Mouse (Mus musculus) WW6 (cell line): Measurements from ENCODE around the gene Lmna.

Source experiments
- DNase-seq: peaks from one replicate; pipeline ENCODE4 v3.0.0-alpha.2; 2013; ENCODE audit warnings: low read depth, low spot score

The Lmna gene

DNA sequence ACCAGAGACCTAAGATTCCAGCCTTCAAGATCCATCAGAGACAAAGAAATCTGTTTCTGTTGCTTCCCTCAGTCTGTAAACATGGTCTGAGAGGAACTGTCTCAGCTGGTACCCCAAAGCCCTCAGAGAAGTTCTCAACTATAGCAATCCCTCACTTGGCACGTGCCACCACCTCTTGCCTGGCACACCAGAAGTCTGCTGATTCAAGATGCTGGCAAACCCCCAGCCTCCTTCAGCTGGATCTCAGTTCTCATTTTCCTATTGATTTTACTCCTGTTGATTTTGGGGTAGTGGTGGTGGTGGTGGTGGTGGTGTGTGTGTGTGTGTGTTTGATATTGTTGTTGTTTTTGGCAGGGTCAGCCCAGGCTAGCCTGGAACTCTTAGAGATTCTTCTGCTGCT lies 36.2 kb downstream of the Lmna start:
- DNase-seq, result no peak

DNA sequence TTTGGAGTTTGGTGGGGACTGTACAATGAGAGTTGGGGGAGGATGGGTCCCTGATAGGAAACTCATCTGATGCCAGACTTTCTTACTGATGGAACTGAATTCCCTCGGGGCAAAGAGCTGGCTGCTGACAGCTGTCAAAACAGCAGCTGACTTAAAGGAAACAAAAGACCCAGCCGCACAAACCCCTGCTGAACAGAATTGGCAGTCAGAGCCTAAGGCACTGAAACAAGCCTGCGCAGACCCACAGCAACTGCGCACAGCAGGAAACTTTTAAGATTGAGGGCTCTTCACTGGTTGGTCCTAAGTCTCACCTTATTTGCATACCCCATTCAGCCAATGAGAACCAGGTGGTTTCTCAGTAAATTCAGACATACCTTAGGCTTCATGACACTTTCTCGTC lies 36.7 kb downstream of the Lmna start:
- no peak for DNase-seq

DNA sequence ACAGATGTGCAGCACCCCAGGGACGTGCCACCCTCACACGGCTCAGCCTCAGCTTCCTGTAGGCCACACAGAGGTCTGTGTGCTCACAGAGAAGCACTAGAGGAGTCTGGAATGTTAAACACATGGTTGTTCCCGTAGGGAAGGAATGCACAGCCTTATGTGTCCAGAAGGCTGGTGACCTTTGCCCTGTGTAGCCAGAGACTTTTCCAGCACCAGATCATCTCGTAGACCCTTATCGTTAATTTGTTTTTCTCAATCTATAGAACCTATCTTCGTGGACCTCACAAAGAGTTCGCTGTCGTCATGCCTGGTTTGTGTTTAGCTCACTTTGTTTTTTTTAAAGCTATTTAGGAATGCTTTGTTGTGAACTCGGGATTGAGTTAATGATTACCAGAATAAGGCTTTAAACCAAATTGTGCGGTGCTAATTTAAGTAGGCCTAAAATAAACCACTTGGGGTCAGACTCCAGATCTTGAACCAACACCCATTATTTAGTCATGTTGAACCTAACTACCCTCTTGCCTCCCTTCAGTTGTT lies 38.7 kb downstream of the Lmna start:
- no peak for DNase-seq

DNA sequence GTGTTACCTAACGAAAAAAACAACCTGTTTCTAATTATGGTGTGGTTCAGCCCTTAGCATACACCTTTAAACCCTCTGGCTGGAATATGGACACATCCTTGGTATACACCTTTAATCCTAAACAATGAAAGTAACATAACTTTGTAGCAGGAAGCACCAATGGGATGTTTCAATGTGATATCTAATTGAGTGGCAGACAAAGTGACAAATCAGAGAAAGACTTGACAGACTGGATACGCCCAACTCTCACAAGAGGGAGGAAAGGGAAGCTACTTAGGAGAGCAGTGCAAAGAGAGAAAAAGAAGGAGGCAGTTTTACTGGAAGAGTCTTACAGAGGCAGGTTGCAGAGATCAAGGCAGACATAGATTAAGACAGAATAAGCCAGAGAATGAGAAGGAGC lies 40.3 kb downstream of the Lmna start:
- DNase-seq, result no peak

DNA sequence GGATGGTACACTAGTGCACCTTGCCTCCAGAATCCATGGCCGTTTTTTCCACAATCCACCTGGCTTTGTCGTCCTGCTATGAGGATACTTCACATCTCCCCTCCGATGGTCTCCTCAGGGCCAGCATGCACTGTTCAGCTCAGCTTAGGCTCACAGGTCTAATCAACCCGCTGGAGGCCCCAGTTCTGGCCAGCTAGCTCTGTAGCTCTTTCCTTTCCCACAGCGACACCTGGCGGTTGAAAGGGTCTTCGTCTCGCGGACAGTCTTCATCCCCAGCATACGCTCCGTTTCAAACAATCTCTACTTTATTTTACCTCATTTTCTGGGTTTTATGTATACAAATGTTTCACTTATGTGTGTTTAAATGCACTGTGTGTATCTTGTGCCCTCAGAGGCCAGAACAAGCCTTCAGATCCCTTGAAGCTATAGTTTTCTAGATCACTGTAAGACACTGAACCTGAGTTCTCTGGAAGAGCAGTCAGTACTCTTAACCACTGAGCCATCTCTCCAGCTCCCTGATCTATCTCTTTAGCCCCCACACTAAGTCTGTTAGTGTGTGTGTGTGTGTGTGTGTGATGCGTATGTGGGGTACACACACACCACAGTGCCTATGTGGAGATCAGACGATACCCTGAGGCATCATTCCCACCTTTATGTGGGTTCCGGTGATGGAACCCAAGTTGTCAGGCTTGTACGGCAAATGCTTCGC lies 42.5 kb downstream of the Lmna start:
- DNase-seq, result no peak

DNA sequence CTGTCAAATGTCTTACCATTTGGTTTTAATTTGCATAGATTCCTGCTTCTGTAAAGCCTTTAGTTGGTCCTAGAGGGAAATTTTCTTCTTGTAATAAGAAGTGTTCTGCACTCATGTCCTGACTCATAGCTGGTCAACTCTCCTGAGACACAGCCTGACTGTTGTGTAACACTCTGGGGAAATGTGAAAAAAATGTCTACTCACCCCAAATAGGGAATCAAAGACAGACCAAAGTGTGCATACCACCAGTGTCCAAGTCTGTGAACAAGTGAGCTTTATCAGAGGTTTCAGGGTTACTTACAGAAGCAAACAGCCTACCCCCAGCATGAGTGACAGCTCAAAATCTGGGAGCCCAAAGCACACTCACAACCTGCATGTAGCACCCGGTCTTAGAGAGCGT lies 44.6 kb downstream of the Lmna start:
- DNase-seq, result no peak

DNA sequence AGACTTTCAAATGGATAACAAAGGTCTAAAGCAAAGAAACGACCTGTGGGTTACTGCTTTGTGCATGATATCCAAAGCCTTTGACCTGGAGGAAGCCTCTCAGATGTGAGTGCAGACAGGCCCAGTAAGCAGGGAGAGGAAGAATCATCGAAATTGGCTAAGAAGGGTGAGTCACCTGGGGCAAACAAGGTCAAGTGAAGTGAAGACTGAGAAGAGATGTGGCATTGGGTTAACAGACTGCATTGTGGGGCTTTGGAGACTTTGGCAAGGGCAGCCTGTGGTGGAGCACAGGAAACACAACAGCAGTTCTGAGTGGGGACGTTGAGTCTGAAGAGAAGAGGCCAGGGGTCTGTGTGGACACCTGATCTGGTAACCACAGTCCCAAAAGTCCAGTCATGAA lies 45.3 kb downstream of the Lmna start:
- DNase-seq, result no peak

DNA sequence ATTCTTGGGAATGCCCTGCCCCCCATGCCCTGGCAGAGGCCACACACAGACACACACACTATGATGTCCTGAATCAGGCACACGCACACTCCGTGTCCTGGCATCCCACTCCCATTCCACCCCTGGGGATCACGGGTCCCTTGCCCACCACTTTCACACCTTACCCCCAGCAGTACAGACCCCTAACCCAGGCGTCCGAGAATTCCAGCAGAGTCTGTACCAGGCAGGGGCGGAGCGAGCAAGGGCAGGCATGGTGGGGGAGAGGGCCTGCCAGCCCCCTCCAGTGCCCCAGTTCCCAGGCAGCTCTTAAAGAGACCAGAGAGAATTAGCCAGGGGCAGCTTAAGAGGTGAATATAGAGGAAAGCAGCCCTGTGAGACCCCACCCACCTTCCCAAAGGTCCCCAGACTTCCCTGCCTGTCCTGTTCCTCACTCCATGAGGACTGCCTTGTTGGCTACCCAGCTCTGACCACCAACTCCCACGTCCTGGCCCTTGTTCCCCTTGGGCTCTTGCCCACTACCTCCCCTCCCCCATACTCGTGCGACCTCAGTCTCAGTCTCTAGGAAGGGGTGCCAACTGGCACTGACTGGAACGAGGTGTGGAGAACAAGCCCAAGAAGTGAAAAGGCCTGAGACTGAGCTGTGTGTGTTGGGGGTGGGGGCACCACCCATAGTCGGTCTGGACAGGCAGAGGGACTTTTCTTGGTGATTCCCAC lies 48.6 kb downstream of the Lmna start, which contains the start of gene Sema4a:
Gene Sema4a (minus strand): TSS at position 200 of the 714 bp plus-strand sequence.
- no peak for DNase-seq

DNA sequence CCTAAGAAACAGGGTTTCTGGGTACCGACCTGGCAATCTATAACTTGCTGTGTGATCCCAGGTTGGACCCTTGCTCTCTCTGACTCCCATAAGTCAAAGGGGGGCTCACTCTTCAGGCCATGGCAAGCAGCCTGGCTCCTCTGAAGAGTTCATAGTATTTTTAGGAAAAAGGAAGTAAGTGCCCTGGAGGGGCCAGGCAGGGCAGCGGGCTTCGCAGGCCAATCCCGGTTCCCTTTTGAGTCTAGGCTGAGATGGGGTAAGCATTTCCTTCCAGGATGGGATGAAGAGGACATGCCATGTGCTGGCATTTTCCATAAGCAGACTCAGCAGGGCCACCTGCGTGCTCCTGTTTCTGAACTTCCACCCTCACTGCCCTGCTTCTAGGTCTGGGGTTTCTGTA lies 49.7 kb downstream of the Lmna start:
- no peak for DNase-seq

DNA sequence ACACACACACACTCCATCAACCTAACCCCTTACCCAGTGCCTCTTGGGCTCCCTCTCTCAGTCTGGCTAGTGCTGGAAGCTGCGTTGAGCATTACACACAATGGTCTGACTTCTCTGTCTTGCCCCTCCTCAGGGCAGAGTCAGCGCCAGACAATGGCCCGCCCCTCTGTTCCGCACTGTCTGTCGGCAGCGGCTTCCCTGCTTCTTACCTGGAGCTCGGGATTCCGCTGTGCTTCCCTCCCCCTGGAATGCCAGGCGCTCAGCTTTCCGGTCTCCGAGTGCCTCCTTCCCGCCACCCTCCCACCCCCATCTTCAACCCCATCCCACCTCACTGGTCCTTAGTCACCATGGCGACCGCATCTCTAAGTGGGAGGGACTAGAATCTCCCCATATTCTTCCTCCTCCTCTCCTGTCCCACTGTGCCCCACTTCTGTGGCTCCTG lies 51.0 kb downstream of the Lmna start:
- DNase-seq, result no peak

DNA sequence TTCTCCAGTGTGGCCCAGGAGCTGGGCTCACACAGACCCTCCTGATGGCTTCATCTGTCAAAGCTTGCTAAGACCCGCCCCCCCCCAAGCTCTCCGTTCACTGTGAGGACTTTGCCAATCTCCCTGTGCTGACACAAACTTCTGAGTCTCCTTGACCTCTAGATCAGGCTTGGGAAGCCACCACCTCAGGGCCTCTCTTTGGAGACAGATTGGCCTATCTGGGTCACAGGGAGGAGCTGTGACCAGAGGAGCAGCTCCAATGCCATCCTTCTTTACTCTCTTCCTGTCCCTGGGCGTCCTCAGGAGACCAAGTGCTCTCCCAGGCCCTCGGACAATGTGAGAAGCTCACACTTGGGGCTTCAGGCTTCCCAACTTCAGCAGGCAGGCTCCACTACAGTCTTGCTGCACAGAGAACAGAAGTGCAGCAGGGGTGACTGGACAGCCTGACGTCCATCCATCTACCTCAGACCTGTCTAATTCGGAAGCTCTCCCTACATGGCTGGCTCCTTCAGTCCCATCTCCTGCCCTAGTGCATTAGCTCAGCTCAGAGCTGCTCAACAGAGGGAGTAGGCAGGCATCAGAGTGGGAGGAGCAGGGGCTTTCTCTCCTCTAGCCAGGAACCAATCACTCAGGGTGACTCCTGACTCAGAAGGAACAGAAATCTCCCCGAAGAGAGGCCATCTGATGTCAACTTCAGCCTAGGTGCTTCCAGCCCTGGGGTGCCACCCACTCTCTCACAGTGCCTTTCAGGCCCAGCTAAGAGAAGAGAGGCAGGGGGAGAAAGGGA lies 52.8 kb downstream of the Lmna start:
- no peak for DNase-seq

DNA sequence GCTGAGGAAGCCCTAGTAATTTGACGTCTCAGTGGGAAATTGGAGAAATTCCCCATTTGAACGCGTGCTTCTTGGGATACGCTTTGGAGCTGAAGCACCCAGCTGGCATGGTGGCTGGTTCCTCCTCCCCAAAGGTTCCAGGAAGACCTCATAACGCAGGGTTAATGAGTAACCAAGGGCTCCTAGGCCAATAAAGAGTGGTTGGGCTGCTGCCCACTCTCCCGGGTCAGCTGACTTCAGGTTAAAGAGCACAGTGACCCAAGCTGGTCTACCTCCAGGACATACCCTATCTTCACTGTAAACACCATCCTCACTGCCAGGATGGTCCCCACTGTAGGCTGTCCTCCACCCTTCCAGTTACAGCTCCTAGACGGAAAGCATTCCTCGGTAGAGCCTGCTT lies 53.4 kb downstream of the Lmna start:
- no peak for DNase-seq

DNA sequence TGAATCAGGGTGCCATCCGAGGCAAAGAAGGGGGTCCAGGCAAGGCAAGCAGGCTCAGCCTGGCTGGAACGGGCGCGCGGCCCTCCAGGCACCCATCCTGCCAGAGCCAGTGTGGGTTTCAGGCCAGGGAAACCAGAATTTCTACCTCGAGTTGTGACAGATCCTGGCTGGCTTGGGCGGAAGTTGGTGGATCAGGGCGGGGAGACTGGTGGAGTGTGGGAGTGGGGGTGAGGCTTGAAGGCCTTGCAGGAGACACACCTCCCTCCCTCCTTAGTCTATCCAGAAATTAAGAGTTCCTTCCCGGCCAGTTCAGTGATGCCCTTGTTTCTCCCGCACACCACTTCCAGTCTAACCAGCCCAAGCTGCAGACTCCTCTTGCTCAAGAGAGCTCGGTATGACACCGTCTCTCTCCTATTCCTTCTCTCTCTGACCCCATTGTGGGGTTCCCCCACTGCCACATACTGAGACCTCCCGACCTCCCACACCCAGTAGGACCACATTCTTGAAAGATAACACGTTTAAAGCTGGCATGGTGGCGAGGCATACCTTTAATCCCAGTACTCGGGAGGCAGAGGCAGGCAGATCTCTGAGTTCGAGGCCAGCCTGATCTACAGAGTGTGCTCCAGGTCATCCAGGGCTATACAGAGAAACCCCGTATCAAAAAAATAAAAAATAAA lies 54.0 kb downstream of the Lmna start:
- no peak for DNase-seq

DNA sequence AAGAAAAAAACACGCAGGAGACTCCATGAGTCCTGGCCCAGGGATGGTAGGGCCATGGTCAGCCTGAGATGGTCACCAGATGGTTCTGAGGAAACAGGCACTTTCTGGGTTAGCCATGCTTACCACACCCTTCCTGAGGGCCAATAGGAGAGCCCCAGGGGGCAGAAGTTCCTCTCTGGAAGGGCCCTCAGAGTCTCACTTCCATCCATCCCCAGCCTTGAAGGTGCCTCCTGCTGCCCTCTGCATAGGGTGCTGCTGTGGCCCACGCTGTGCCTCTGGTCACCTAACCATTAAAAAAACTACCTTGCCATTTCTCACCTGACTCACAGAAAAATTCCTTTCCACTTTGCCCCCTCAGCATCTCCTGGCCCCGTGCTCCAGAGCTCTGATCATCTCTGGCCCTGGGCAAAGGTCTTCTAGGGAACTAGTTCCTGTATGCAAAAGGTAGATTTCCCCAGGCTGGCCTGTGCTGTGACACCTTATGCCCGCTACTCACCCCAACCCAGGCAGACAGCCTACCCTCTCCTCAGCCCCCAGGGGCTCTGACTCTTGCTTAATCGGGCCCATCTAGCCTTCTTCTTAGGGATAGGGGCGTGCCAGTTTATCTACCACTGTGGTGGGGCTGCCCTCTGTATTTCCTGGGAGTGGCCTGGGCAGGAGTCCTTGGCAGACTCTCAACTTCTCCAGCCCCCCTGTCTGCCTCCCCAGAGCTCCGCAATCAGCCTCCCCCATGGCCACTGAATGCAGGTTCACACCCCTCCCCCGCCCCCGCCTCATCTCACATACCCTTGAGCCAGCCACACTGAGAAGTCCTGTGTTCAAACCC lies 54.8 kb downstream of the Lmna start:
- DNase-seq, result no peak

DNA sequence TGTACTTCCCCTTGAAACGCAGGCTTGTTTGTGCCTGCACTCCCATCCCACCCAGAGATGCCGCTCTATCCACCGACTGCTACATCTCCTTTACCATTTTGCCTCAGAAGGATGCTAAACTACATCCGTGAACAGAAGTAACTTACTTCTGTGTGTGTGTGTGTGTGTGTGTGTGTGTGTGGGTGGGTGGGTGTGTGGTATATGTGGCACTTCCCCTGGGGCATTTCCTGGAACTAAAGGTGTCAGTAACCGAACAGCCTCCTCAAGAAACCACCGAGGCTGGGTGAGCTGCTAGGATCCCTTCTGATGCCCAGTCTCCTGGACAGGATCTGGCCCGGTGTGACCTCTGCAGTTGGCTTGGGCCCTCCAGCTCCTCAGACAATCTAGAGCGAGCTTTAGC lies 55.8 kb downstream of the Lmna start:
- no peak for DNase-seq

DNA sequence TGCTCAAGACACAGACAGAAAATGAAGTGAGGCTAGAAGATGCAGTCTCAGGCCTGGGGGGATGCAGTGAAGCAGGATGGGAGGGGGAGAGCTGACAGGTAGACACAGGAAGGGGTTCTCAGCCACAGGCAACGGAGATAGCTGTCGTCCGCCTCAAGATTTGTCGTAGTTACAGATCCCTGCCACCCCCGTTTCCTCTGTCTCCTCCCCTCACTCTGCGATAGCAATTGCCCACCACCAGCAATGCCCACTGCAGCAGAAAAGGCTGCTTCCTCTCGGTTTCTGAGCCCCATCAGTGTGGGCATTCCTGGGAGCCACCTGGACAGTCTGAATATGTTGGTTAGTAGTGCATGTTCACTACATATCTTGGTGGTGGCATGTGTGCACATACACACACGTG lies 56.4 kb downstream of the Lmna start:
- DNase-seq, result no peak

DNA sequence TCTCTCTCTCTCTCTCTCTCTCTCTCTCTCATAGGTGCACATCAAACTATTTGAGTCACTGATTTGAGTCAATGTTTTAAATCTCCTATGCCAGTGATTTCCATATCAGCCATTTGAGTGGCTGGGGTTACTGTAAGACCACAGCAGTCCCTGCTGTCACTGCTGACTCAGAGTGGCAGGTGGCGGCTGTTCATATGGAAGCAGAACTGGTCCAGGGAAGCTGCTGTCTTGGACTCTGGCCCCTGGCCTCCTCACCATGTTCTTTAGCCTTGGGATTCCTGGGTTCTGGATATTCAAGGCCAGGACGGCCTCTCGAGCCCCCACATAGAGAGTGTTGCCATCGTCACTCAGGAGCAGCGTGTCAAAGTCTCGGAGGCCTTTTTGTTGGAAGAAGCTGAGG lies 57.0 kb downstream of the Lmna start:
- no peak for DNase-seq

DNA sequence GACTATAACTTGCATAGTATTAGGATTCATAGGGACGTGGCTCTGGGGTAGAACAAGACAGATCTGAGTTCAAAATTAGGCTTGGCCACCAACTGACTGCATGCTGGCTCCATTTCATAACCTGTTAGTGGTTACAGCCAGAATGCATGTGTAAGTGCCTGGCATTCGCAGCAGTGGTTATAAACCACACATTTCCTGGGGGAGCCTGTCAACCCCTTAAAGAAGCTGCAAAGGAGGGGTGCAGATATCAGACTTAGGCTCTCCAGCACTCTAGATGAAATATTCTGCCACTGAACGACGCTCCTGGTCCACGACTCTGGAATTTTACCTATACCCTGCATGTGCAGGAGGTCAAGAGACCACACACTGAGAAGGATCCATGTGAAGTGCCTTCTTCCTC lies 57.5 kb downstream of the Lmna start:
- no peak for DNase-seq

DNA sequence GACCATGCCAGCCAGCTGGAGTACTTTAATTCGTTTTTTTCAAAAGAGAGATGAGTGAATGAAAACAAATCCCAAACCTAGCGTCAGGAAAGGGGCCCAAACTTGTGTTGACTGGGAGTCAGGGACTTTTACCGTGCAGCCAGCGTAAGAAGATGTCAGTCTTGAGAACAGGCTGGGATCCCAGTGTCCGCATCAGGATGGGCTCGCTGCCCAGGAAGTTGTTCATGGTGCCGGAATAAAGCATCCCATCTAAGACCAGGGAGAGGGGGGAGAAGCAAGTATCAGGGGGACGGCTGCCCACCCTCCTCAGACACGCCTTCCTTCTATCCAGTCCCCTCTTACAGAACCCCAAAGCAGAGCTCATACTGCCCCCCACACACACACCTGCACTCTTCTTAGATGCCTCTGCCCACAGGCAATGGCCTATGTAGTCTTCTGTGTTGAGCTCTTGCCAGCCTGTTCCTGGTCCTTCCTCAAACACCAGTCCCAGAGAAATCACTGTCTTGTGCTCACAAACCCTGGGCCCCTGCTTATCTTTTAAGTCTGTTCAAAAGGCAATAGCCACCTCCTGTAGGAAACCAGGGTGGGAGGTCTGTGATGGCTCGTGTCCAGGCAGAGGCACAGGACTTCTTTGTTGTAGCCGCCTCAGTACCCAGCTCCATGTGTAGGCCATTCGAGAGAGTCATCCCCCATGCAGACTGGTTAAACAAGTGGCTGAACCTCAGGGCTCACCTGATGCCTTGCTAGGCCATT lies 59.2 kb downstream of the Lmna start:
- DNase-seq, result no peak

DNA sequence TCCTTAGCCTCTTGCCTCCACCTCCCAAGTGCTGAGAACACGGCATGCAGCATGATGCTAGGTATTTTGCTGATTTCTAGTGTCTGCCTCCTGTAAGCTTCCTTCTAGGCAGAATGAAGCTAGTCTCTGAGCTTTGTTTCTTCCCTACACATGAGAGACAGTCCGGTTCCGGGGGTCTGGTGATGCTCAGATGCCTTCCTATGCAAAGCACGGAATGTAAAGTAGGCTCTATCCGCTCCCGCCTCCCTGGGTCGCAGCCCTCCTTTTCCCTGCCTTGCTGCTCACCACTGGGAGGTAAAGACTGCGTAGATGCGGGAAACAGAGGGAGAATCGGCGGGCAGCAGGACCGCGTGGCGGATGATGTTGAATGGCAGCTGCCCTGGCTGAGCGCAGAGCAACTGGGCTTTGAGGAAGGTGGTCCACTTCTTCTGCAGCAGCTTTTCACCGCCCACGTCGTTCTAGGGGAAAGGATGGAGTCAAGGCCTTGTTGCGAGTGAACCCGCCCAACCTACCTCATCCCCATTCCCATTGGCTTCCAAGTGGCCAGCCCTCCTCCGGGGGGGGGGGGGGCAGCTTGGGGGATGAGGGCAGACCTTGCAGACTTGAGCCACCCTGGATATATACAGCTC lies 60.2 kb downstream of the Lmna start:
- no peak for DNase-seq
